Mouse (Mus musculus) layer of hippocampus, adult 11-12 months (tissue): ENCODE measurements at regions not wholly inside any gene's neighbourhood (a gene's known extent, or its start where the extent isn't known, plus 50 kb on each side); places are given as distances from the start of the nearest gene placed in this dataset.
A peak's percentile ranks its signal among the peaks of the same experiment; 100 is the strongest.
"Not testable (repeated sequence)": the region's sequence is repeated elsewhere in the genome, so short reads cannot be mapped to it uniquely, and the experiment has no call there.

Experiments
- DNase-seq: peaks from one replicate; pipeline ENCODE4 v3.0.0; 2022; ENCODE audit warnings: low spot score

DNA sequence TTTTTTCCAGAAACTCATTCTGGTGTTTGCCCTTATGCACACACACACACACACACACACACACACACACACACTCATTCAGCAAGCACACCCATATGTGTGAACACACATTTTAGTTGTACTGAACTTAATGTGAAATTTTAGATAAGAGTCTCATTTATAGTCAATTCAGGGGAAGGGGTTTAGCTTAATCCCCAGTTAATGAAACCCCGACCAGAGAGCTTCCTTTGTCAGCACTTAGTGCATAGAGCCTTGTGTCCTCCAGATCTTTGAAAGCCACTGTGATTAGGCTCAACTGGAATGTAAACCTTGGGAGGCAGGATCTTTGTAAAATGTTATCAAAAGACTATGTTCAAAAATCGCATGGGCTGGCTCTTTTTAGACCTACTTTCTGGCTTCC is 53.4 kb downstream of the Rps12 start:
- no peak for DNase-seq

DNA sequence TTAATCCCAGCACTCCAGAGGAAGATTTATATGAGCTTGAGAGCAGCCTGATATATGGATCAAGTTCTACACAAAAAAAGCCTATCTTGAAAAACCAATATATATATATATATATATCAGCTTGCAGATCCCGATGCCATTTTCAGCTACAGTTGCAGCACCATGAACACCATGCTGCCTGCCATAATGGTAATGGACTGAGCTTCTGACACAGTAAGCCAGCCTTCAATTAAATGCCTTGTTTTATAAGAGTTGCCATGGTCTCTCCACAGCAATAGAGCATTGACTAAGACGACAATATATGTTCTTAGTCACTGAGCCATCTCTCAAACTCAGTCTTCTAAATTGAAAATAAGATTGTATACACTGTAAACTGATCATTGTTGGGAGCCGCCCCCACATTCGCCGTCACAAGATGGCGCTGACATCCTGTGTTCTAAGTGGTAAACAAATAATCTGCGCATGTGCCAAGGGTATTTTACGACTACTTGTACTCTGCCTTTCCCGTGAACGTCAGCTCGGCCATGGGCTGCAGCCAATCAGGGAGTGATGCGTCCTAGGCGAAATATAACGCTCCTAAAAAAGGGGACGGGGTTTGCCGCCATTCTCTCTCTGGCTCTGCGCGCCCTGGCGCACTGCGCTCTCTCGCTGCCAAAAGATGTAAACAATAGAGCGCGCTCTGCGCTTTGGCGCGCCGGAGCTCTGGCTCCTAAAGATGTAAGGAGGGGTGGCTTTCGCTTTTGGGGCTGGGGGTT is 60.9 kb downstream of the Rps12 start:
- not testable (repeated sequence) for DNase-seq

DNA sequence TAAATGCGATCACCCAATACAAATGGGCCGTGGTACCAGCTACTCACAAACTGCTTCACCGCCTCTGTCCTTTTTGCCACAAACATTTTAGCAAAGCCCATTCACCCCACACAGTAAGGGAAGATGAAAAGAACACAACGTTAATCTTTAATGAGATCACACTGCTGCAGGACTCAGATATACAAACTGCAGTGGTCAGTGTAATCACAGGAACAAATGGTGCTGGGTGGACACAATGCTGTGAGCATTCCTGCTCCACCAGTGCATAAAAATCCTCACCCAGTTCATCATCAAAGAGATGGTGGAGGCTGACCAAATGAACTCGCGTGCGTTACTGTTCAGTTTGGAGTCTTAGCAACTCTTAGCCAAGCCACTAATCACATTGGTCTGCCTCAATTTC is 69.0 kb downstream of the Rps12 start:
- DNase-seq, result no peak

DNA sequence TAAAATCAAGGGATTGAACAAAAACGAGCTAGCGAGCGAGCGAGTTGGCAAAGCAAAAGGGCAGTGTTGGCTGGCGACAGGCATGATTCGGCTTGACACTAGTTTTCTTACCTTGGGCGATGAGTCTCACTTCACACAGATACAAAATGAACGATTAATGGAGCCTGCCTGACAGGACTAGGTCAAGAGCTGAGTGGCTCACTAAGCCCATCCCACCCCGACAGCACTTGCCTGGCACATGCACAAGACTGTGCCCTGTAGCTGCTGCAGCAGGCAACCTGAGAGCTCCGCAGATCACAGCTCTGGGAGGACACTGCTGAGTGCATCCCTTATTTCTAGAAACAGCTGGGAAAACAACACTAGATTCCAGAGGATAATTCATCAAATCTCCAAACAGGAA is 71.6 kb downstream of the Rps12 start:
- no peak for DNase-seq

DNA sequence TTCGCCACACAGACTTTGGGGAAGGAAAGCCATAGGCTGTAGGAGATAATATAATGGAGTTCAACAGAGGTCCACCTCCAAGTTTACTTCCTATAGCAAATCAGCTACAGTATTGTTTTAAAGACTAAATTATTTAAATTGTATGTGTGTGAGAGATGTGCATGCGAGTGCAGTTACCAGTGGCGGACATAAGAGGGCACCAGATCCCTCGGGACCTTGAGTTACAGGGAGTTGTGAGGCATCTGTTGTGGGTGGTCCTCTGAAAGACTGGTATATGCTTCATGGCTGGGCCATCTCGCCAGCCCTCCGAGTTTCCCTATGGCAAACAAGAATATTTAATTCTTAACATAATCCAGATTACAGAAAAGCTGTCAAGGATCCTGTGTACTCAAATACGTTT is 72.0 kb downstream of the Rps12 start:
- DNase-seq, result no peak

DNA sequence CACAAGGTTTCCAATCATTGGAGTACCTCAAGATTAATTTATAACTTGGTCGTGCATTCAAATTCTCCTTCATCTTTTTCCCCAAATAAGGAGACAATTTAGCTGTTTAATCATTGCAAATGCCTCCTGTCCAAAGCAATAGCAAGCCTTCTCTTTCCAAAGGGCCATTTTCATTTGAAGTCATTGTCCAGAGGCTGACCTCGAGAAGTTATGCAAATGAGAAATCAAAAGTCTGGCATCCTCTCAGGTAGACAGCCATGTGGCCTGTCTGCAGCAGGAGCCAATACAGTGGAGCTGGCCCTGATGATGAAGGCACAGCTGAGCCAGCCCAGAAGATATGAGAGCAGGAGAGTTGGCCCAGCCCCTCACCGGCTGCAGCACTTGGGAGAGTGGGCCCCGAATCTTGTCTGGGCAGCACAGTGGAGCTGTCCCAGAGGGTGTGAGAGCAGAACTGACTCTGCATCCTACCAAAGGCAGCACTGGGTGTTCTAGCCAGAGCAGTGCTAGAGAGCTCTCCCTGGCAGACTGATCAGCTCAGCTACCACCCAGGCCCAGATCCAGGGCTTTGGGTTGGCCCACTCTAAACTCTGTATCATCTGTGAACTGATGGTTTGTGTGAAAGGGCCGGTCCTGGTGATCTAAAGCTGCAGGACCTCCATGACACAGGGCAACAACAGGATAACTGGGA is 74.2 kb downstream of the Rps12 start:
- DNase-seq, result no peak

DNA sequence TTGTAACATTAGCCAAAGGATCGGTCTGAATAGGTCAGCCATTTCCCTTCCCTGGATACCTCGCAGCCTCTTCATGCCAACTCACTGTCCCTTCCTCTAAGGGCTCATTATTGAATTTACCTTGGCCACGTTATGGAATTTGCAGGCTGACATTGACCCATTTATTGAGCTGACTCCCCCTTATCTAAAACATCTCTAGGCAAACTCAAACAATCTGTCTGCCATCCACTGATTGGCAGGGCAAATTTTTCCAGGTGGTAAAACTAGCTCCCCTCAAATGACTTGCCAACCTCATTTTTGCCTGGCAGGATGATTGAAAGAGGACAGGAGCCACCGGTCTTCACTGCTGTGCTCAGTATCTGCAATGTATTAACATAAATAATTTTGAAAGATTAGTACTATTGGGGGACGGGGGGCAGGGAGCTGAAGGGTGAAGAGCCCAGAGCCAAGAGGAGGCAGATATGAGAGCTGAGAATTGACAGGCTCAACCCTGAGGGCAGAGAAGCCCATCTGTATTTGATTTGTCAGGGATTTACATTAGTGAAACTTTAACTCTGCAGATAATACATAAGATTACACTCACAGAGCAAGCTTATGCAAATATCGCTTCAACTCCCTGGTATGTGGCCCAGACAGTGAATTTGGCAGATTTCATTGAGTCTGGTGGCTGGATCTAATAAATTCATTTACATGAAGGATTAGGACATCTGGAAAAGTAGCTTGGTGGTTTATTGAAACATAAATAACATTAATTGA is 75.5 kb downstream of the Rps12 start:
- no peak for DNase-seq

DNA sequence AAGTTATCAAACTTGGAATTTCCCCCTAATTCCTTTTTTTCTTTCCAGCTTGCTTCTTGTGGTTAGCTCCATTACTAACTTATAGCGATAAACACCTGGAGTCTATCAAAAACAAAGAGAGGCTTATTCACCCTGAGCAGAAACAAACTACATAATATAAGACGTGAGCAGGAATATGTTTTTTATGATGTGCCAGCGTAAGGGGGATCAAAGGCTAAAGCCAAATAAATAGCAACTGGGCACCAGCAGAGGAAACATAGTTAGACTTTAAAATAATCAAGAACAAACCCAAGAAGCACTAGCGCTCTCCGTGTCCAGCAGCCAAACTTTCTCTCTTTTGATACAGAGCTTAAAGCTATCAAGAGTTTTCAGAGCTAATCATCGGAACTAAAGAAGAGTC is 76.1 kb downstream of the Rps12 start:
- DNase-seq, result no peak

DNA sequence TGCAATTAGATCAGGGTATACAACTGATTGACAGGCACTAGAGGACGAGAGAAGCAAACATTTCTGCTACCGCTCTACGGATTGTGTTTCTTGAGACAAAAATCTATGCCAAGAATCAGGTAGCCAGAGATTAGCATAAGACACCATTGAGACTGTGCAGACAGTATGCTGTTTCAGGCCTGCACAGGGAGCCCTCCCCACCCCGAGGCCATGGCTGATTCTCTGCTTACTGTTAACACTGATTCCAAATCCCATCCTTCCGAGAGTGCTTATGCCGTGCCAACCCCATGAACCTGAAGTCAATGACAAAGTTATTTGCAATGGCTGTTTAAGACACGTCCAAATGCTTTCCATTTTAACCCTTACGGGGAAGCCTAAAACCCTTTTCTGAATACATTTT is 78.8 kb downstream of the Rps12 start:
- no peak for DNase-seq

DNA sequence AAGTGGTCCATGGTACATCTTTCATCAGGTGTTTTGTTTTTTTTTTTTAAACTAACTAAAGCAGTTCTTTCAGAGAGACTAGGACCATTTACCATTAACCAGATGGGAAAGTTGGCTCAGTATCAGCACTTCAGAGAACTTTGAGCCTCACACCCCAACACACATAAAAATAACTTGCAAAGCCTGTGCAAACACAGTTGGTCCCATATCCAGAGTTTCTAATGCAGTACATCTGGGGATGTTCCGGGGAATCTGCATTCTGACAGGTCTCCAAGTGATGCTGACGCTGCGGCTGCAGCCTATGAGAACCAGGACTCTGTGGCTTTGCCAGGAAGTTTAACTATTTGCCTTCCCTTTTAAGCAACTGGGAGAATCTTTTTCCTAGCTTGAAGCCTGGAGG is 79.9 kb downstream of the Rps12 start:
- DNase-seq, result no peak

DNA sequence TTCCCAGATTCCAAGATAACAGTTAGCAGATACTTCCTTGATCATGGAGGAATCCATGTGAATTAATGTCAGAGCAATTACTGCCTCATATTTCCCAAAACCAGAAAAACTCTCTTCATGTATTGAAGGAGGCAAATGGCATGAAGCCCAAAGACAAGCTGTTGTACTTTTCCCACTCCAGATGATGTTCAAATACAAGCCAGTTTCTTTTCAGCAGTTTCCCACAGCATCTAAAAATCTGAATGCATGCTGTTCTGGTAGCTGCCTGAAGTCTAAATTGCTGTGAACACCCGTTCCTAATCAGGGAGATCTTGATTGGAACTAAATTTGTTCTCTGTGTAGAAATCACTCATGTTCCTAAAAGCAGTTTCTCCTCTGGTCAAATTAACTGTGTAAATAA is 83.0 kb downstream of the Rps12 start:
- DNase-seq, result peak; percentile 13

DNA sequence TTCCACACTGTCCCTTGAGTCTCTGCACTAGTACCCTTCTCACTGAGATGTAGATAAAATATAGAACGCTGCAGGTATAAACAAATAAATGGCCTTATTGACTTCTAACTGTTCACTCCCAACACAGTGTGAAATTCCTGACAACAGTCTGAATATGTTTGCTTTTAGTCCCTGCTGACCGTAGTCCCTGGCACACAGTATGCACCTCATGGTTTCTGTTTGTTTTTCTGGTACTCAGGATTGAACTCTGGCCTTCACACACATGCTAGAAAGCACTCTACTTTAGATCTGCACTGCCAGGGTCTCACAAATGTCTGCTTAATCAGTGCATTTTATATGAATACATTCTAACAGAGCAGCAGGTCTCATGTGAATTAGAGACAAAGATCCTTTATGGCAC is 95.8 kb downstream of the Rps12 start:
- no peak for DNase-seq

DNA sequence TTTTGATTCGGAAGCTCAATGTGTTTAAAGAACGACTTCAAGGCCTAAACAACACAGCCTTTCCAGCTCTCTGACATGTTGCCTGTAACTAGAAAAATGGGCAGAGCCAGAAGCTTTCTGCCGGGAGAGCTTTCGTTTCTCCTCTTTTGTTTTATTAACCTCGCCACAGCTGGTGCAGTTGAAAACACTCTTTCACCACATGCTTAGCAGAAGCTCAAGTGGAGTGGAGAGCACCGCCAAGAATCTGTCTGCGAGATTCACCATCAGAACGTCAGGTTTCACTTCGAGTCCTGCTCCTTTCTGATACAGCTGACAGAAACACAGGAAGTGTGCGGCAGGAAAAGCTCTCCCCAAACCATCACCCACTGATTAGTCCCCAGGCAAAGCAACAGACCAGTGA is 100.1 kb downstream of the Rps12 start:
- DNase-seq, result no peak

DNA sequence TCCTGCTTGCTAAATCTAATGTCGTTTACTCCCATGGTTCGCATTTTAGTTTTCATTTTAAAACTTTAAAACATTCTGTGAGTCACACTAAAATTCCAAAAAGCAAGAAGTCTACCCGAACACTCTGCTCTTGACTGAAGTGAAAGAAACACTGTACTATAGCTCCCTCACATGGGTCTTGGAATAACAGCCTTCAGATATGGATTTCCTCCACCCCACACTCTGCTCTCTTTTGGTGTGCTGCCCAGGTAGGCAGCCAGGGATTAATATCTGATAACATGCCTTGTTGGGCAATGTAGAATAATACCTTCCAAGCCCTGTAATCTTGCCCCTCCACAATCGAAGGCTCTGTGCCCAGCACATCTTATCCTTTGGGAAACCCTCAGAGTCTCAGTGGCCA is 104.0 kb downstream of the Rps12 start:
- DNase-seq, result no peak

DNA sequence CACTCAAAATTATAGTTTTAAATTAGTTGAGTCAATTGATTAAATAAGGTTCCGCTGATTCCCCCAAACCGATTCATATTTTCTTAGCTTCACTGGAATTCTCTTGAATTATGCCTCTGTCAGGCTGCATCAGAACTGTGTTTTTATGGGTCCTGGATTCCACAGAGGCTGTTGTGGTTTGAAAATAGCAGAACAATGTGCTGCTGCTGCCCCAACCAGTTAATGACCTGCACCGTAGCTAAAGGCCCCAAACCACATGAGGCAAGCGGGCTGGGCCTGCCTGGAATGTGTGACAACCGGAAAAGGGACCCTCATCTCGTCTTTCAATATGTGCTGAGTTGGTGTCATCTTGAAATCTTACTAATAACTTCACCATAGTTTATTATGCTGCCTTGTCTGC is 111.2 kb downstream of the Rps12 start:
- no peak for DNase-seq

DNA sequence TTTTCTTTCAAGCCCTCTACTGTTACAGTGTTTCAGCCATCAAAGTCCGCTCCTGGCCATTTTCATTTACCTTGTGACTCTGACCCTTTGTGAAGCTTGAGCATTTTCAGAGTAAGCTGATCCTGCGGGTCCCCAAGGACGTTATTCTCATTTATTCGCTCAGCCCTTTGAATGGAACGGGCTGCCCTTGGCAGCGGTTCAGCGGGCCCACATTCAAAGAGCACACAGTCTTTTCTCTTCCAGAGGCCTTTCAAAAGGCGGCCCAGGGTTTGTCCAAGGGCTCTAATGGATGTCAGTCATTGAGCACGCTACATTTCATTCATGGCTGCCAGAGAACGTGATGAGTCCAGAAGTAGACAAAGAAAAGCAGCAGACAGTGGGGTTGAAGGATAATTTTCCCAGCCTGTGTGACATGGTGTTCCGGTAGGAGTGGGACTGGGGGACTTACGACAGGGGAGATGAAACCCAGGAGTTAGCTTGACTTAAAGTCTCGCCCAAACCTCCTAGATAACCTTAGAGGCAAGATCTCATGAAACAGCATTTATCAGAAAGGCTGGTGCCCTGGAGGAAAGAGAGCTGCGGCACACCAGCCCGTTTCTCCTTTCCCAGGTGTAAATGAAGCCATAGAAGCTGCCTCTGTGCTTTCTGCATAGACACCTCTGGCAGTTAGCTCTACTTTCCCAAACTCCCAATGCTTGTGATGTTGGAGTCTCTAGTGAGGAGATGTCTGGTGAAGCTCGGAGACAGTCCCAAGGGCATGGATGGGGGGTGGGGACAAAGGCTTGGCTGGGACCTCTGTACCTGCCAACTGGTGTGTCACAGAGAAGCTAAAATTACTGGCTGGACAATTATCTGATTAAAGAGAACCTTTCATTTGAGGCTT is 112.2 kb downstream of the Rps12 start:
- peak; percentile 15 for DNase-seq

DNA sequence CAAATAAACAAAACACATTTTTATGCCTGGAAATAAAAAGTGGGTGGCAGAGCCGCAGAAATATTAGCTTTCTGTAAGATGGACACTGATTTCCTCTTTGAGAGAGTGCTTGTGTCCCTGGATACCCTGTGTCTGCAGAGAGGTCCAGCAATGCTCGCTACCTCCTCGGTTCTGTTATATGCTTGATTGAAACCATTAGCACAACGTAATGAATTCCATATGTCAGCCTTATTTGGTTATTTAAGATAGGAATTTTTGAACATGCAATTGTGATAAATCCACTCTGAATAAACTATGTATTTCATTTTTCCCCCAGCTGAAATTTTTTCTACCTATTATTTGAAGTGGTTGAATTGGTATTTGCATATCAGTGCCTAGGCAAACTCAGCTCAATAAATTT is 114.8 kb downstream of the Rps12 start:
- no peak for DNase-seq

DNA sequence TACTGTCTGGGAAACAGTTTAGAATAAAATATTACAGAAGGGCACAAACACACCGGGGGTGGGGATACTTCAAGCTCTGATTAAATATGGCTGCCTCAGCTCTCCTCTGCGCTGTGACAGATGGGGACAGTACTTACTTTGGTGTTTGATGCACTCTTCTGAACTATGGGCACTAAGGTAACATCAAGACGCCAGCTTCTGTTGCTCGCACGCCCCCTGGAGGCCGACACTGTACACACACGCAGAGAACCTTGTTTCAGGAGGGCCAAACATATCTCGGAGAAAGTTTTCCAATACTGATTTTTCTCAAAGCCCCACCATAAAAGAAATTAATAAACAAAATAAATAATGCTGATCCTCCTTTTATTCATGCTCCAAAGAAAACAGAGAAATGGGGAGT is 115.6 kb downstream of the Rps12 start:
- DNase-seq, result peak; percentile 15

DNA sequence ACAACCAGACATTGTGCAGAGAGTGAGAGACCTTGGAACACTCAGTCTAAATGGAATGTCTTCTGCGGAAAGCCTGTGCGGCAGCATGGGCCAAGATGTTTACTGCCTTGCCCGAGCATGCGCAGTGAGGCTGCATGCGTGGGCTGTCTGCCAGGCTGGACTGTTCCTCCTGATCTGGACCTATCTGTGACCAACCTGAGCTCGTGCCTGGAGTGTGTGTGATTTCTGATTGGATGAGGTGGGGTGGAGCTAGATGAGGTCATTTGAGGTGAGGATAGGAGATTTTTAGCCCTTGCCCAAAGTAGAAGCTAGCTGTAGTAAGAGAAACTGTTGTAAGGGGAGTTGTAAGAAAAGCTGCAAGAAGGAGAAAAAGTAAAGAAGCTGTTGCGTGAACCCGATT is 121.2 kb downstream of the Rps12 start:
- not testable (repeated sequence) for DNase-seq

DNA sequence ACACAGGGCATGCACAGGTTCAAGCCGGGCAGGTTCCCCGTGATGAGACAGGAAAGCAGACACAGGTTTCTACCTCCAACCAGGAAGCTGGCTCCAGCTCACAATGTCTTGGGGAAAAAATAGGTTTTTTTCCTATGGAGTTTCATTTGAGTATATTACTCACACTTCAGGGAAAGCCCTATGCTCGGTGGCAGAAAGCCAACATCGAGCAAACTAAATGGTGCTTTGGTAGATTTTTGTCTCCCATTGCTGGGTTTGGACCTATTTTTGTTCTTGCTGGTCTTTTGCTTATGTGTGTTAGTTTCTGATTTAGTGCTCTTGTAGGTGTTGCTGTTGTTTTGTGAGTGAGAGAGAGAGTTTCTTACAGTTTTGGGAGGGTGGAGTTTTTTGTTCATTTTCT is 160.9 kb downstream of the Rps12 start:
- no peak for DNase-seq

DNA sequence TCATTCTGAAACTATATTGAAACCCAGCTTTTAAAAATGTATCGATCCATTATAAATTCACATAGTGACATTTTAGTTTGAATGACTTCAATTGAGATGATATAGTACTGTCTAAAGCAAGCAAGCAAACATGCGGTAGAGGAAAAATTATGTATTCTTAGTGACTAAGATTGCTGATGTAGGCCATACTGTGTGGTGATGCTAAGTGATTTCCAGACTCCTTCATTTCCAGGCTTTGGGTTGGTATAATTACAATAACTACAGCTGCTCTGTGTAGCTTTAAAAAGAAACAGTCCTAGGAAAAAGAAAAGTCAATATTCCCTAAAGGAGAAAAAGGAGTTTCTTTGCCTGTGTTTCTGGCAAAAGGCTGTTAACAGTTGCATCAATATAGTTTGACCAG is 175.0 kb downstream of the Rps12 start:
- no peak for DNase-seq

DNA sequence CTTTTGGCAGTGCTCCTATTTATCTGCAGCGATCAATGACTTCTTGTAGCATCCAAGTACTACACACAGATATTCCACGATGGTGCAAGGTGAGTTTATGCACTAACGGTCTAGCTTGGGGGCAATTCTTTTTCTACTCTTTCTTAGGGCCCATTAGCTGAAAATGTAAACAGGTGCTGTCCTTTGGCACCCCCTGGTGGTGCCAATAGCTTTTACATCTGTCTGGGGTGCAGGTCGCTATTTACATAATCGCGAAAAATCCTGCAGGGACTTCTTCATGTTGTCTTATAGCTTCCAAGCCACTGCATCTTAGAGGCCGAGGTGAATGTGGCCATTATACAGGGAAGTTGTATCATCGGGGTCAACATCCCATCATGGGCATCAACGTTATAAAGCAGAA is 175.9 kb downstream of the Rps12 start:
- peak; percentile 82 for DNase-seq
